Mouse (Mus musculus) cerebellum, adult 2 months (tissue): ENCODE results near the gene Adgrg6.

Experiments
- CTCF ChIP-seq: fragments of 200-500 bp; IDR thresholded peaks from 2 replicates; pipeline ENCODE4 v1.5.1; 2011; ENCODE audit warnings: low read depth, mild to moderate bottlenecking, control low read depth, low read length, moderate library complexity, borderline replicate concordance; ENCODE audit not compliant: insufficient read depth
- POLR2A ChIP-seq: fragments of 200-500 bp; IDR thresholded peaks from 2 replicates; pipeline ENCODE4 v1.6.1; 2011; ENCODE audit warnings: low read length, control low read depth, borderline replicate concordance; ENCODE audit not compliant: insufficient read depth

DNA sequence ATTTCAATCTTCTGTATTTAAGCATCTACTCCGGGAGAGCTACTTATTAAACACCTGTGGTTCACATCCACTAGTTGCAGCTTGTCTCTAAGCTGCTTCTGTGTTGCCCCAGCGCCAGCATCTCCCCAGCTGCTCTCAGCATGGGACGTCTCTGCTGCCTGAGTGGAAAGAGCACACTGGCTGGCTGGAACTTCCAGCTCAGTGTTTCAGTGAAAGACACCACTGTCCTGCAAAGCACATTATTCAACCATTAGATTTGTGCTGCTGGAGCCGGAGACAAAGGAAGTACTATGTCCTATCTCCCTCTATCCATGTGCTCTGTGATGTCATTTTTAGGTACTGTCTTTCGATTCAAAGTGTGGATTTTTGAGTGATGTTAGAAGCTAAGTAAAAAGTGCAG, 63.0 kb downstream of the Adgrg6 start:
- TF ChIP-seq POLR2A (no peak), CTCF (no peak)
